Mouse (Mus musculus) brain, adult 2 months (tissue): ENCODE measurements around the gene Sctr.

Source experiments
- DNase-seq: peaks from one replicate; pipeline ENCODE4 v3.0.0; 2011; ENCODE audit warnings: low read depth, low spot score

Gene Sctr

DNA sequence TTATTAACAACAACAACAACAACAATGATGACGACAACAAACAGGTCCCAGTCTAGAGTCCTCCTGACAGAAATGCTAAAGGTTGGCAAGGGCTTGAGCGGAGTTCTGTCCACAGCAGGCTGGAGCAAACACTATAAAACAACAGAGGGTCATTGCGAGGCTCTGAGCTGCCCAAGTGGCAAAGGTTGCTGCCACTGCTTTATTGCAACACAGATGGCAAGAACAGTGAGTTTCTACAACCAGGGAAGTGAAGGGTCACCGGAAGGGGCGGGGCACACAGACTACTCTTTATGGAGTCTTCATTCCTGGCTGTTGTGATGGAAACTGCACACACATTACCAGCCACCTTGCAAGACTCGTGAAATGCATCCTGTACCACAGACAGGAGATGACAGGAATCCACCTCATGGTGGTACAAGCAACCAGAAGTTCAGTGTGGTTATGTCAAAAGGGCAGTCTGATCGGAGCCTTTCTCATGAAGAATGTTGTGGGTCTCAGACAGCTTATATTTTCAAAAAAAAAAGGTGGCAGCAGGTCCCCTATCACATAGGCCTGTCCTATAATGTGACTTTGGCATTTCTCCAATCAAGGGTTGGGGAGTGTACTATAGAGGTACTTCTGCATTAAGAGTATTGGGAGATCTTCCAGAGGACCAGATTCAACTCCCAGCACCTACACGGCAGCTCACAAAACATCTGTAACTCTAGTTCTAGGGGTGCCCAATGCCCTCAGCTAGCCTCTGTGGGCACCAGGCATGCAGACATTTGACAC, 93.9 kb downstream of the Sctr start:
- no peak for DNase-seq

DNA sequence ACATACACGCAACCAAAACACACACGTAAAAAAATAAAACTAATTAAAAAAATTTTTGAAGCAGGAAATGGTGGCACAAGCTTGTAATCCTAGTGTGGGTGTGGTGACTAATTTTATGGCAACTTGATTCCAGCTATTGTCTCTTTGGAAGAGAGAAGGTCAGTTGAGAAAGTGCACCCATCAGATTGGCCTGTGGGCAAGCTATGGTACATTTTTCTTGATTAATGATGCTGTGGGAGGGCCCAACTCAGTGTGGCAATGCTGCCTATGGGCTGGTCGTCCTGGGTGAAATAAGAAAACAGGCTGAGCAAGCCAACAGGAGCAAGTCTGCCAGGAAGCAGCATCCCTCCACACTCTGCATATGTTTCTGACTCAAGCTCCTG, 94.5 kb downstream of the Sctr start:
- no peak for DNase-seq

DNA sequence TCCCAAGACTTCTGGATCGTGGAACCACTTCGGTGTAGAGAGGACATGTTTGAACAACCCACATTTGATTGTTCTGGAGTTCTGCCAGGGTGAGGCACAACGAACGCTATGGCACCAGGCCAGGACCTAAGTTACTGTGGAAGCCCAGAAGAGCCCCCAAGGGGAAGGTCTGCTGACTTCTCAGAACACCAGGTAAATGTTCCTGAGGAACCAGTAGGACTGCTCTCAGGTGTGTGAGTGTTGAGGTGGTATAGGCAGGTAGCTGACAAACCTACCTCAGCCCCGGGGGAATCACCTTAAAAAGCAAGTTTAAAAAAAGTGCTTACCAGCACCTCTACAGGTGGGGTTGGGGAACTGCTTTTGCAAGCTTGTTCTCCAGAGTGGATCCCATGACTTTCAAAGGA, 98.9 kb downstream of the Sctr start:
- no peak for DNase-seq

DNA sequence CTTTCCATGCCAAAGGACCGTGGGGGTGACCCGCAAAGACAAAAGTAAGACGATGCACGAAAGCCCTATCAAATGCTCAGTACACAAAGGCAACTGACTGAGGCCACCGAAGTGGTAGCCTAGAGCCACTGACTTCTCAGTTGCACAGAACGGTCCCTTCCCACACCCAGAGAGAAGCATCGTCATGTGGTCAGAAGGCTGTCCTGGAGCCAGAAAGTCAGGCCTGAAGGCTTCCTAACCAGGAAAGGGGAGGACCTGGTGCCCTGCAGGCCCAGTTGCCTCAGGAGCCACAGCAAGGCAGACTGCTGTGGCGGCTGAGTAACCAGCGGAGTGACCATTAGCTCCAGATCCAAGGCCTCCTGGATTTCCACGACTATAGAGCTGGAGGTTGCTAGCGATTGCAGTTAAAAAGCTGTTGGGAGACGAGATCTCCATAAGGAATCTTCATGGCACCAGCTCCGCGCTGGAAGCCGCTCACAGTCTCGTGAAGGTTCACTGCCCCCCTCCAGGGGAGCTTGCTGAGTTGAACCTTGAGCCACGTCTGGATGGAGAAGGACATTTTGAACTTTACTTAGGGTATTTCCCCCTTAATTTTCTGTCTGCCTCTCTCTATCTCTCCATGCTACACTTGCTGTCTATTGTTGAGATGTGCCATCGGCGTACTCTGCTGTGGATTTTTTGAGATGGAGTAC, 103.2 kb downstream of the Sctr start:
- DNase-seq: no peak

DNA sequence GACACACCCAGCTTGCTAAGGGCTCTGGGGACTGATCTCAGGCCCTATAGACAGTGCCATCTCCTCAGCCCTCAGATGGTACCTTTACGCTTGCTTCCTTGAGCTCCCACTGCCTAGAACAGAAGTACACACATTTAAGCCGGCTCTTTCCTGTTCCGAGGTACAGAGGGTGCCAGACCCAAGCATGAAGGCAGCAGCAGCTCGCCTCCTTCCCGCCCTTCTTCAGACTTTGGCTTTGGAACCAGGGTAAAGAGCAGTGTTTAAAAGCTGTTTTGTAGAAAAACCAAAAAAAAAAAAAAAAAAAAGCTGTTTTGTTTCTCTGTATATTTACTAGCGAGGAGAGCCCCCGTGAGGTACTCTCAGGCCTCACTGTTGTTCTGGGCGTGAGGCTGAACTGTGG, 105.1 kb downstream of the Sctr start:
- no peak for DNase-seq

DNA sequence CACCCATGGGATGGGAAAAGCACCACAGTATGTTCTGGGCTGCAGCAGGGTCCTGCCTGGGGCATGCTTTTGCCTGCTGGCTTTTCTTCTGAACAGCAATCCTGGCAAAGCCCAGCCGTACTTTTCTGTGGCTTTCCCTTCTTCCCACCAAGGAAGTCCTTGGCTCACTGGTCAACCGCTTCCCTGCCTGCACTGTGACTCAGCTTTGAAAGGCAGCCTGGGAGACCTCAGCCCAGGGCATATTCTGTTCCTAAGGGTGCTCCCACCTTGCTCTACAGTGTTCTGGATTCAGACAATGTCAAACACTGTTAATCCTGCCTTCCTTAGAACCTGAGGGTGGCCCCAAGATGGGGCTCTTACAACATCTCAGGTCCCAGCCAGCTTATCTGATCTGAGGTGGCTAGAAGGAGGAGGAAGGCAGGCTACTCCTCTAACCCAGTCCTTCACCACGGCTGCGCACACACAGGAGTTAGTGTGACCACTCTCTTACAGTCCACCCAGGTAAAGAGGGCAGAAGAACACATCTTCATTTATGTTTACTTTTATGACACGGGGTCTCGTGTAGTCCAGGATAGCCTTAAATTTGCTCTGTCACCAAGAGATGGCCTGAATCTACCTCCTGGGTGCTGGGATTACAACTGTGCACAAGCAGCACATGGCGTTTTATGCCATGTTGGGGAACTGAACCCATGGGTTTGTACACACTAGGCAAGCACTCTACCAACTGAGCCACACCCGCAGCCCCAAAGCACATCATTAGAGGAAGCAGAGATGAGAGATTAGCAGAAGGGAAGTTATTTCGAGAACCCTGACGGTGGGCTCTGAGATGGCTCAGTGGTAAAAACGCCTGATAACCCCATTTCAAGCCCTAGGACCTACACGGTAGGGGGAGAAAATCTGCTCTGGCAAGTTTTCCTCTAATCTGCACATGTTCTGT, 105.8 kb downstream of the Sctr start:
- DNase-seq: no peak
